Mouse (Mus musculus) midbrain, embryonic 16.5 days (tissue): Measurements from ENCODE around the gene Ccl17. TPM values are rescaled to one million over a fixed set of nuclear protein-coding genes. Genes with fewer than 3 reads are reported as not detected.

Experiments
- ATAC-seq: fragments of 200-750 bp; cut with Nextera tagmentation; 2 replicates; pipeline ENCODE4 v1.8.0; 2017; ENCODE audit warnings: moderate TSS enrichment
- H3K27ac ChIP-seq: fragments of 300-500 bp; sonication (generic); 2 replicates; pipeline ENCODE4 v1.5.1; 2014; ENCODE audit warnings: mild to moderate bottlenecking, low read length, mixed read lengths
- H3K27me3 ChIP-seq: fragments of 300-500 bp; sonication (generic); 2 replicates; pipeline ENCODE4 v1.6.1; 2014; ENCODE audit warnings: low read depth, low read length, mixed read lengths; ENCODE audit not compliant: control insufficient read depth, insufficient read depth
- H3K36me3 ChIP-seq: fragments of 300-500 bp; sonication (generic); 2 replicates; pipeline ENCODE4 v1.6.1; 2014; ENCODE audit warnings: mild to moderate bottlenecking, low read length, moderate library complexity, mixed read lengths; ENCODE audit not compliant: control insufficient read depth, insufficient read depth
- H3K4me1 ChIP-seq: fragments of 300-500 bp; sonication (generic); 2 replicates; pipeline ENCODE4 v1.6.1; 2014; ENCODE audit warnings: mild to moderate bottlenecking, low read length, mixed read lengths; ENCODE audit not compliant: control insufficient read depth, insufficient read depth
- H3K4me2 ChIP-seq: fragments of 300-500 bp; sonication (generic); 2 replicates; pipeline ENCODE4 v1.6.1; 2014; ENCODE audit warnings: mild to moderate bottlenecking, low read length, mixed read lengths
- H3K4me3 ChIP-seq: fragments of 300-500 bp; sonication (generic); 2 replicates; pipeline ENCODE4 v1.5.1; 2014; ENCODE audit warnings: low read depth, mild to moderate bottlenecking, low read length, moderate library complexity, mixed read lengths
- H3K9ac ChIP-seq: fragments of 300-500 bp; sonication (generic); 2 replicates; pipeline ENCODE4 v1.6.1; 2014; ENCODE audit warnings: low read depth, low read length, mixed read lengths
- H3K9me3 ChIP-seq: fragments of 300-500 bp; sonication (generic); replicated peaks from 2 replicates; pipeline ENCODE4 v1.6.1; 2014; ENCODE audit warnings: mild to moderate bottlenecking, low read length, mixed read lengths; ENCODE audit not compliant: control insufficient read depth, poor library complexity, severe bottlenecking
- WGBS: fragments of 180-500 bp; shearing (Covaris S2); extraction: QIAGEN DNeasy Blood & Tissue Kit; methylation state at CpG from one replicate; pipeline ENCODE4 v1.1.7; 2014; 5-methylcytosine and 5-hydroxymethylcytosine counted together
- polyA plus RNA-seq: library from polyadenylated mRNA; unstranded; fragments of >200 nt; fragmentation: Nextera tagmentation; extraction: Ambion mirVana; gene quantifications from 2 replicates; pipeline ENCODE4 v1.2.1, GENCODE M21; 2015

The Ccl17 gene
- polyA plus RNA-seq, 1 experiment from 2014 or later, result 0.40 TPM

DNA sequence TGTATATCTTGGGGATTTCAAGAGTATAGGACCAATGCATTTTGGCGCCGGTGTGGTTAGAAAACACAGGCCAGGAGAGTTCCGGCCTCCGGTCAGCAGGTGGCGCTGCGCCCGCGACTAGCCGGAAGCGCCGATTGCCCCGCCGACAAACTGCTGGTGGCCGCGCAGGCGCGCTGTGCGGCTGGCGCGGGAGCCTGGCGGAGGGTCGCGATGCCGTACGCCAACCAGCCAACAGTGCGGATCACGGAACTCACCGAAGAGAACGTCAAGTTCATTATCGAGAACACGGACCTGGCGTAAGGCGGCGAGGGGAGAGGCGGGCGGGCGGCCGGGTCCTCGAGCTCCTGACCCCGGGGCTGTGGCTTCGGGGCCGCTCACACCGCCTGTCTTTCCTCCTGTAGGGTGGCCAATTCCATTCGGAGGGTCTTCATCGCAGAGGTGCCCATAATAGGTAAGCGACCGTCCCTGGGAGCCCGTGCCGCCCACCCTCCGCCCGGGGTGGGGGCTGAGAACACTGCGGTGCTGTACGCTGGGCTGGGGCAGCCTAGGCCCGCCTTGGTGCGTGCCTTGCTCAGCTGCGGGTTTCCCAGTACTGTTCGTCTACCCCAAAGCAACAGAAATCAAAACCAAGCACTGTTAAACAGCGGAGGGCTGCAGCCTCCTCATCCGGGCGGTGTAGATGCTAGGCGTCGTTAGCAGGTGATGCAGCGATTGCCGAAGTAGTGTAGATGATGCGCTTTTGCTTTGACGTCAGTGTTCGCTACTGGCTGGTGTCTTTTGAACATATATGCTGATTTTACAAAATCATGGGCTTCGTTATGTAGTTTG is 47.3 kb downstream of the Ccl17 start, which contains the start of gene Polr2c:
Gene Polr2c (plus strand): TSS at position 105 of the 828 bp plus-strand sequence.
- peak within 1 kb of the TSS; percentile 94 for H3K9ac ChIP-seq
- H3K27me3 ChIP-seq, result no peaks in the 10 kb centered on the region
- ATAC-seq, result peak; percentile 85
- H3K27ac ChIP-seq, result peak within 1 kb of the TSS; percentile 79
- H3K4me1 ChIP-seq, result peaks cover 18% of the 10 kb centered on the region
- peak within 1 kb of the TSS; percentile 95 for H3K4me3 ChIP-seq
- no peaks in the 10 kb centered on the region for H3K9me3 ChIP-seq
- H3K36me3 ChIP-seq, result peaks cover 18% of the 10 kb centered on the region
- H3K4me2 ChIP-seq, result peak within 1 kb of the TSS; percentile 94
- under 1% methylated on average over 68 of the region's 68 CpGs for WGBS

DNA sequence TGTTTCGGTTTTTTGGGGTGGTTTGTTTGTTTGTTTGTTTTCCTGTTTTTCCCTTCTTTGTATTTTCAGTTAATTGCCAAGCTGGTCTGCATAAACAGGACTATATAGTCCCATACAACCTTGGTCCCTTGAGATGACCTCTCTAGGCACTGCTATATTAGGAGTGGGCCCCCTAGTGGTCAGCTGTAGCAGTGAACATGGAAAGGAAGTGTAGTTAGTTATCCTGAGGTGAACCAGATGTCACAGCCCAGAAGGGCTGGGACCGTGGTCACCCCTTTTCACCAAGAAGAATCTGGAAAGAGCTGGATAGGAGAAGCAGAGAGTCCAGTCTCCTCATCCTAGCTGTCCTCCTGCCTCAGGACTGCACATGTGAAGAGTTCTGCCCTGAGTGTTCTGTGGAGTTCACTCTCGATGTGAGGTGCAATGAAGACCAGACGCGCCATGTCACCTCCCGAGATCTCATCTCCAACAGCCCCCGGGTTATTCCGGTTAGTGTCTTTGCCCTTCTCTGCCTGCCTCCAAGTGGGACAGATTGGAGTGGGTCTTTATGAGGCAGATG is 51.2 kb downstream of the Ccl17 start:
- H3K4me2 ChIP-seq, result no peak overlapping the region
- no peaks in the 10 kb centered on the region for H3K9me3 ChIP-seq
- peaks cover 18% of the 10 kb centered on the region for H3K4me1 ChIP-seq
- no peak for ATAC-seq
- no peaks in the 10 kb centered on the region for H3K27me3 ChIP-seq
- 79% methylated on average over 8 of the region's 8 CpGs for WGBS
- no peak overlapping the region for H3K9ac ChIP-seq
- H3K27ac ChIP-seq, result no peak overlapping the region
- no peak overlapping the region for H3K4me3 ChIP-seq
- peaks cover 29% of the 10 kb centered on the region for H3K36me3 ChIP-seq

Other genes starting within 250 kb of the Ccl17 start
- 51.2 and 56.6 TPM in 2 replicates for gene Rspry1, start 208.5 kb upstream of the Ccl17 start, polyA plus RNA-seq
- gene Fam192a, start 208.5 kb upstream of the Ccl17 start, polyA plus RNA-seq, result 74.0 and 88.9 TPM in 2 replicates
- gene Arl2bp, start 143.9 kb upstream of the Ccl17 start, polyA plus RNA-seq, result 179 and 183 TPM in 2 replicates
- 1.7 and 3.4 TPM in 2 replicates for gene Pllp, start 114.2 kb upstream of the Ccl17 start, polyA plus RNA-seq
- not detected in 2 replicates for gene Ccl22, start 64.9 kb upstream of the Ccl17 start, polyA plus RNA-seq
- 38.4 and 55.8 TPM in 2 replicates for gene Cx3cl1, start 38.4 kb upstream of the Ccl17 start, polyA plus RNA-seq
- gene Coq9, start 27.9 kb downstream of the Ccl17 start, polyA plus RNA-seq, result 53.5 and 61.2 TPM in 2 replicates
- gene Ciapin1, start 27.9 kb downstream of the Ccl17 start, polyA plus RNA-seq, result 188 and 194 TPM in 2 replicates
- 111 and 112 TPM in 2 replicates for gene Polr2c, start 47.0 kb downstream of the Ccl17 start, polyA plus RNA-seq
- 96.2 and 112 TPM in 2 replicates for gene Dok4, start 65.9 kb downstream of the Ccl17 start, polyA plus RNA-seq
- 3.4 and 3.8 TPM in 2 replicates for gene Ccdc102a, start 107.6 kb downstream of the Ccl17 start, polyA plus RNA-seq
- gene Adgrg5, start 113.2 kb downstream of the Ccl17 start, polyA plus RNA-seq, result 0.62 TPM in 1 of 2 replicates, not detected in the other
- 147 and 153 TPM in 2 replicates for gene Adgrg1, start 164.3 kb downstream of the Ccl17 start, polyA plus RNA-seq
- 0.56 and 0.64 TPM in 2 replicates for gene Adgrg3, start 207.2 kb downstream of the Ccl17 start, polyA plus RNA-seq
- 2.4 and 2.5 TPM in 2 replicates for gene Drc7, start 244.7 kb downstream of the Ccl17 start, polyA plus RNA-seq